Mouse (Mus musculus) heart, embryonic 16.5 days (tissue): ENCODE results near the gene Csf1. TPM values are rescaled to one million over a fixed set of nuclear protein-coding genes. Genes with fewer than 3 reads are reported as not detected.
A peak's percentile ranks its signal among the peaks of the same experiment; 100 is the strongest.

Experiments
- ATAC-seq: fragments of 200-750 bp; cut with Nextera tagmentation; replicated peaks from 2 replicates; pipeline ENCODE4 v1.8.0; 2017; ENCODE audit warnings: moderate number of reproducible peaks; ENCODE audit not compliant: insufficient read depth, low FRiP score; ENCODE audit errors: extremely low read depth
- H3K27ac ChIP-seq: fragments of 300-500 bp; sonication (generic); 2 replicates; pipeline ENCODE4 v1.5.1; 2014; ENCODE audit warnings: mild to moderate bottlenecking, low read length, control low read depth, moderate library complexity
- H3K27me3 ChIP-seq: fragments of 300-500 bp; sonication (generic); 2 replicates; pipeline ENCODE4 v1.6.1; 2014; ENCODE audit warnings: low read length, mixed read lengths; ENCODE audit not compliant: control insufficient read depth, insufficient read depth
- H3K36me3 ChIP-seq: fragments of 300-500 bp; sonication (generic); 2 replicates; pipeline ENCODE4 v1.6.1; 2014; ENCODE audit not compliant: control insufficient read depth, insufficient read depth
- H3K4me1 ChIP-seq: fragments of 300-500 bp; sonication (generic); 2 replicates; pipeline ENCODE4 v1.6.1; 2014; ENCODE audit warnings: low read length, mixed read lengths; ENCODE audit not compliant: control insufficient read depth, insufficient read depth
- H3K4me2 ChIP-seq: fragments of 300-500 bp; sonication (generic); 2 replicates; pipeline ENCODE4 v1.6.1; 2014; ENCODE audit warnings: low read depth, mild to moderate bottlenecking, control low read depth, low read length
- H3K4me3 ChIP-seq: fragments of 300-500 bp; sonication (generic); 2 replicates; pipeline ENCODE4 v1.5.1; 2014; ENCODE audit warnings: mild to moderate bottlenecking, control low read depth, low read length
- H3K9ac ChIP-seq: fragments of 300-500 bp; sonication (generic); 2 replicates; pipeline ENCODE4 v1.6.1; 2014; ENCODE audit warnings: low read length, control low read depth
- H3K9me3 ChIP-seq: fragments of 300-500 bp; sonication (generic); replicated peaks from 2 replicates; pipeline ENCODE4 v1.6.1; 2016; ENCODE audit warnings: low read length; ENCODE audit not compliant: control insufficient read depth
- WGBS: fragments of 180-500 bp; shearing (Covaris S2); extraction: QIAGEN DNeasy Blood & Tissue Kit; methylation state at CpG from one replicate; pipeline ENCODE4 v1.1.7; 2014; 5-methylcytosine and 5-hydroxymethylcytosine counted together
- polyA plus RNA-seq: library from polyadenylated mRNA; unstranded; fragments of >200 nt; fragmentation: Nextera tagmentation; extraction: Ambion mirVana; gene quantifications from 2 replicates; pipeline ENCODE4 v1.2.1, GENCODE M21; 2015

Gene Csf1
- polyA plus RNA-seq, result 8.8 and 10.2 TPM in 2 replicates

GRCm38 (mm10) chr3:107759929-107760581 lies at the start of gene Csf1:
Csf1 (minus strand) TSS chr3:107760469.
- peak within 1 kb of the TSS; percentile 92 for H3K9ac ChIP-seq
- no peaks in the 10 kb centered on the region for H3K9me3 ChIP-seq
- under 1% methylated on average over 56 of the region's 56 CpGs for WGBS
- H3K4me1 ChIP-seq, result peaks cover 20% of the 10 kb centered on the region
- peak within 1 kb of the TSS; percentile 88 for H3K4me3 ChIP-seq
- H3K27me3 ChIP-seq, result no peaks in the 10 kb centered on the region
- H3K4me2 ChIP-seq, result peak within 1 kb of the TSS; percentile 78
- H3K27ac ChIP-seq, result peak within 1 kb of the TSS; percentile 93
- 0 out of 2 replicates have a peak, but pooled peaks cover 2% of the 10 kb centered on the region for H3K36me3 ChIP-seq
- ATAC-seq, result peak; percentile 86

GRCm38 (mm10) chr3:107808013-107808750 lies 47.9 kb upstream of the Csf1 start:
- H3K4me1 ChIP-seq, result no peaks in the 10 kb centered on the region
- no peak overlapping the region for H3K27ac ChIP-seq
- no peaks in the 10 kb centered on the region for H3K9me3 ChIP-seq
- WGBS, result 42% methylated on average over 14 of the region's 14 CpGs
- no peak overlapping the region for H3K4me2 ChIP-seq
- H3K27me3 ChIP-seq, result no peaks in the 10 kb centered on the region
- ATAC-seq, result no peak
- H3K9ac ChIP-seq, result no peak overlapping the region
- H3K36me3 ChIP-seq, result no peaks in the 10 kb centered on the region
- H3K4me3 ChIP-seq, result no peak overlapping the region

- no peak overlapping the region for H3K4me2 ChIP-seq
- ATAC-seq, result no peak
- 0 out of 2 replicates have a peak, but pooled peaks cover 2% of the 10 kb centered on the region for H3K4me1 ChIP-seq
Measured at GRCm38 (mm10) chr3:107807386-107807974, 47.2 kb upstream of the Csf1 start.

DNA sequence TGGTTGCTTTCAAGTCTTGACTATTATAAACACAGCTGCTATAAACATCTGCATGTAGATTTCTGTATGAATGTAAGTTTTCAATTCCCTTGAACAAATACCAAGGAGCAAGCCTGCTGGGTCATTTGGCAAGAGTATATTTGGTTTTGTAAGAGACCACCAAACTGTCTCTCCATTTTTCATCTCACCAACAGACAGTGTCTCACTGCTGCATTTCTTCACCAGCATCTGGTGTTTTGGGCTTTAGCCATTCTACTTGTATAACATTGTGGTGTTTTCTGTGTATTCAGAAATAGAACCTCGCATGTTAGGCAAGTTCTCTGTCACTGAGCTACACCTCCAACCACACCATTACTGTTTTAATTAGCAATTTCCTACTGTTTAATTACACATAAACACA lies 46.6 kb upstream of the Csf1 start:
- 0 out of 2 replicates have a peak, but pooled peaks cover 5% of the 10 kb centered on the region for H3K4me1 ChIP-seq
- H3K4me3 ChIP-seq, result no peak overlapping the region
- H3K27ac ChIP-seq, result no peak overlapping the region
- WGBS, result 91% methylated on average over 1 of the region's 1 CpGs
- H3K36me3 ChIP-seq, result no peaks in the 10 kb centered on the region
- H3K27me3 ChIP-seq, result no peaks in the 10 kb centered on the region
- H3K4me2 ChIP-seq, result no peak overlapping the region
- no peak overlapping the region for H3K9ac ChIP-seq
- no peak for ATAC-seq
- H3K9me3 ChIP-seq, result no peaks in the 10 kb centered on the region

More at GRCm38 (mm10) chr3:107807386-107807974, 47.2 kb upstream of the Csf1 start:
- no peak overlapping the region for H3K27ac ChIP-seq
- H3K4me3 ChIP-seq, result no peak overlapping the region
- no peaks in the 10 kb centered on the region for H3K27me3 ChIP-seq
- no peak overlapping the region for H3K9ac ChIP-seq
- no peaks in the 10 kb centered on the region for H3K36me3 ChIP-seq
- 50% methylated on average over 6 of the region's 6 CpGs for WGBS
- no peaks in the 10 kb centered on the region for H3K9me3 ChIP-seq

- no peaks in the 10 kb centered on the region for H3K36me3 ChIP-seq
- H3K4me1 ChIP-seq, result 0 out of 2 replicates have a peak, but pooled peaks cover 5% of the 10 kb centered on the region
- H3K9ac ChIP-seq, result no peak overlapping the region
- H3K4me2 ChIP-seq, result no peak overlapping the region
- ATAC-seq, result no peak
- no peak overlapping the region for H3K4me3 ChIP-seq
- no peaks in the 10 kb centered on the region for H3K27me3 ChIP-seq
- no peaks in the 10 kb centered on the region for H3K9me3 ChIP-seq
- 94% methylated on average over 1 of the region's 1 CpGs for WGBS
- no peak overlapping the region for H3K27ac ChIP-seq
Measured at GRCm38 (mm10) chr3:107804799-107805198, 44.5 kb upstream of the Csf1 start.

DNA sequence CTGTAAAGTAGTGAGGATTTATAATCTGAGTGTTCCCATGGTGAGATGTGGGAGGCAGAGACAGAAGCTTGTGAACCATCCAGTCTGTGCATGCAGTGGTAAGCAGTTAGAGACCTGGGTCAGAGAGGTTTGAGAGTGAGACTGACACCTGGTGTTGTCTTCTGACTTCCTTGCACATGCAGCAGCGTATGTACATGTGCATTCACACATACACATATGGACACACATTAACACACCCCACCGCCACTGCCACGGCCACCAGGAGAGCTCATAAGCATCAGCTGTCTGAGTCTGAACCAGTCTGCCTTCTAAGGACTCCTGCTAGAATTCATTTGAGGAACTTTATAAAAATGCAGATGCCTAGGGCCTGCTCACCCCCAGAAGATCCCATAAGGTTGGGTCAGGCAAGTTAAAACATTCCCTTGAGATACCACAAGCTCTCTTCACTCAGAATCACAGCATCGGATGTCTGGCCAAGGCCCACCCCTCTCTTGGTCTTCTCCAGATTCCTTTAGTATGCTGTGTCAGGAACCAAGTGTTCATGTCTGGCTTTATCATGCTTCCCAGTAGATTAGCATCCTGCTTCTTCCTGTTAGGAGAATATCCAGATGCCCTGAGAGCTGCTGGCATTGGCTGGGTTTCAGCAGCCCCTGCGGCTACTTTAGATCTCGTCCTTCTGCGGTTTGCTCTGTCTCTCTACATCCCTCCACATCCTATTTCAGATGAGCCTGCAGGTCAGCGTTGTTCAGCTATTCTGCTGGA lies 42.1 kb upstream of the Csf1 start:
- ATAC-seq, result no peak; the same call in 1 of the 2 replicates
- 45% methylated on average over 8 of the region's 8 CpGs for WGBS
- H3K9me3 ChIP-seq, result no peaks in the 10 kb centered on the region
- no peak overlapping the region for H3K9ac ChIP-seq
- no peak overlapping the region for H3K4me2 ChIP-seq
- H3K4me3 ChIP-seq, result no peak overlapping the region
- no peaks in the 10 kb centered on the region for H3K36me3 ChIP-seq
- H3K4me1 ChIP-seq, result 0 out of 2 replicates have a peak, but pooled peaks cover 5% of the 10 kb centered on the region
- H3K27me3 ChIP-seq, result no peaks in the 10 kb centered on the region
- 0 out of 2 replicates have a peak overlapping the region, but pooled peaks have one; percentile 3 for H3K27ac ChIP-seq

DNA sequence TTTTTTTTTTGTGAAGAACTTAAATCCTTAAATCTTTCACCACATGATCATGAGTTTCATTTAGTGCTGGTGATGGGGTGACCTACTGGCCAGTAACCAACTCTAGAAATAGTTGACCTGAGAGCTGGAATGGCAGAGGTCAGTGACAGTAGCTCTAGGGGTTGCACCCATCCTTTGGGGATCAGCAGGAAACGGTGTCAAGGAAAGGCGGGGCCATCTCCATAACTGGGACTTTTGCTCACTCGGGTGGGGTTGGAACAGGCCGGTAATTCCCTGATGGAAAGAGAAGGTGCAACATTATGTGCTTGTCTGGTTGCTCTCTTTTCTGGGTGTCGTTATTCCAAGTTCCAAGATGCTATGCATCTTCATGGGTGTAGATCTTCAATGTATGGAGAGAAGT lies 38.7 kb upstream of the Csf1 start:
- no peak for ATAC-seq
- Histone ChIP-seq H3K36me3 (no peaks in the 10 kb centered on the region), H3K9me3 (no peaks in the 10 kb centered on the region), H3K27ac (no peak overlapping the region), H3K4me2 (no peak overlapping the region), H3K4me3 (no peak overlapping the region), H3K4me1 (peaks cover 9% of the 10 kb centered on the region), H3K9ac (no peak overlapping the region), H3K27me3 (no peaks in the 10 kb centered on the region)
- WGBS, result 85% methylated on average over 5 of the region's 5 CpGs

DNA sequence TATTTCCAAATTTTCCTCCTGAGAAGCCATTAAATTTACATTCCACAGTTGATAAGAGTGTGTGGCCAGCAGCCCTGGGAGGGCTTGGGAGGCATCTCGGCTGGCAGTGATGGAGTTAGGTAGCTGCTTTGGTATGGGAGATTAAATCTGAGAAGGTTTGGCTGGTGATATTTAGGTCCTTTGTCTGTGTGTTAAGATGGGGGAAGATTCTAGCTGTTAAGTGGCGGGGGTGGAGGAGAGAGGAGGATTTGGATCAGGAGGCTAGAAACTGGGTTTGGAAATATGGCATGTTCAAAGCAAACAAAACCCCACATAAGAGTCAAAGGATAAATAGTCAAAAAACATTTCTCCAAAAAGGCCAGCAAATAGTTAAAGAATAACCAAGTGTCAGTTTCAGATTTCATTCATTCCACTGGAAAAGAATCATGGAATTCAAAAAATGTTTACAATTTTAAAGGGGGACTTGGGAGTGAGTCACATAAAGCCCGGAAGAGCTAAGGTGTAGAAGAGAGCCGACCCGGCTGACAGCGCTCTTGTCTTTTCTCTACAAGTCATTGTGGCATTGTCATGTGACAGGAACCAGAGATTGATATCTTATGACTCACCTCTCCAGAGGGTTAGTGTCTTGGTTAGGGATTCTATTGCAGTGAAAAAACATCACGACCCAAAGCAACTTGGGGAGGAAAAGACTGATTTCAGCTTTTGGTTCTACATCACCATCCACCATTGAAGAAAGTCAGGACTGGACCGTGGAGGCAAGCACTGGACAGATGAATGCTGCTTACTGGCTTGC lies 36.1 kb upstream of the Csf1 start:
- Histone ChIP-seq H3K4me3 (no peak overlapping the region), H3K27ac (no peak overlapping the region), H3K4me2 (no peak overlapping the region), H3K9me3 (no peaks in the 10 kb centered on the region), H3K9ac (no peak overlapping the region), H3K36me3 (no peaks in the 10 kb centered on the region), H3K27me3 (no peaks in the 10 kb centered on the region), H3K4me1 (peaks cover 16% of the 10 kb centered on the region)
- ATAC-seq, result no peak
- WGBS, result 66% methylated on average over 8 of the region's 8 CpGs
